Mouse (Mus musculus) liver, embryonic 12.5 days (tissue): ENCODE data around the gene Sypl. TPM values are rescaled to one million over a fixed set of nuclear protein-coding genes. Genes with fewer than 3 reads are reported as not detected.

Experiments used
- ATAC-seq: fragments of 200-750 bp; cut with Nextera tagmentation; 2 replicates; pipeline ENCODE4 v1.8.0; 2017; ENCODE audit warnings: moderate number of reproducible peaks, mild to moderate bottlenecking, moderate library complexity
- H3K27ac ChIP-seq: fragments of 300-500 bp; sonication (generic); 2 replicates; pipeline ENCODE4 v1.5.1; 2016; ENCODE audit warnings: mild to moderate bottlenecking
- H3K27me3 ChIP-seq: fragments of 300-500 bp; sonication (generic); replicated peaks from 2 replicates; pipeline ENCODE4 v1.6.1; 2016; ENCODE audit warnings: mild to moderate bottlenecking, moderate library complexity
- H3K36me3 ChIP-seq: fragments of 300-500 bp; sonication (generic); 2 replicates; pipeline ENCODE4 v1.6.1; 2016; ENCODE audit warnings: mild to moderate bottlenecking, moderate library complexity
- H3K4me1 ChIP-seq: fragments of 300-500 bp; sonication (generic); 2 replicates; pipeline ENCODE4 v1.6.1; 2016
- H3K4me2 ChIP-seq: fragments of 300-500 bp; sonication (generic); 2 replicates; pipeline ENCODE4 v1.6.1; 2016; ENCODE audit warnings: mild to moderate bottlenecking, moderate library complexity
- H3K4me3 ChIP-seq: fragments of 300-500 bp; sonication (generic); 2 replicates; pipeline ENCODE4 v1.5.1; 2016; ENCODE audit warnings: mild to moderate bottlenecking, moderate library complexity
- H3K9ac ChIP-seq: fragments of 300-500 bp; sonication (generic); 2 replicates; pipeline ENCODE4 v1.6.1; 2016; ENCODE audit warnings: mild to moderate bottlenecking, moderate library complexity
- H3K9me3 ChIP-seq: fragments of 300-500 bp; sonication (generic); replicated peaks from 2 replicates; pipeline ENCODE4 v1.6.1; 2016; ENCODE audit warnings: mild to moderate bottlenecking, moderate library complexity
- WGBS: fragments of 180-500 bp; shearing (Covaris S2); methylation state at CpG from one replicate; pipeline ENCODE4 v1.1.7; 2016; ENCODE audit not compliant: insufficient replicate concordance; 5-methylcytosine and 5-hydroxymethylcytosine counted together
- polyA plus RNA-seq: library from polyadenylated mRNA; unstranded; fragments of >200 nt; fragmentation: Nextera tagmentation; extraction: Ambion mirVana; gene quantifications from 2 replicates; pipeline ENCODE4 v1.2.1, GENCODE M21; 2016

Gene Sypl
- 50.5 and 51.2 TPM in 2 replicates for polyA plus RNA-seq

GRCm38 (mm10) chr12:32953596-32954215, at the start of gene Sypl:
Sypl (plus strand) TSS chr12:32953891.
- peak within 1 kb of the TSS; percentile 95 for H3K27ac ChIP-seq
- H3K27me3 ChIP-seq = no peaks in the 10 kb centered on the region
- H3K9ac ChIP-seq = peak within 1 kb of the TSS; percentile 90
- H3K4me3 ChIP-seq = peak within 1 kb of the TSS; percentile 81
- H3K9me3 ChIP-seq = no peaks in the 10 kb centered on the region
- H3K4me1 ChIP-seq = peaks cover 41% of the 10 kb centered on the region
- peak; percentile 98 for ATAC-seq
- WGBS = under 1% methylated on average over 40 of the region's 52 CpGs
- H3K4me2 ChIP-seq = peak within 1 kb of the TSS; percentile 89
- H3K36me3 ChIP-seq = no peaks in the 10 kb centered on the region

DNA sequence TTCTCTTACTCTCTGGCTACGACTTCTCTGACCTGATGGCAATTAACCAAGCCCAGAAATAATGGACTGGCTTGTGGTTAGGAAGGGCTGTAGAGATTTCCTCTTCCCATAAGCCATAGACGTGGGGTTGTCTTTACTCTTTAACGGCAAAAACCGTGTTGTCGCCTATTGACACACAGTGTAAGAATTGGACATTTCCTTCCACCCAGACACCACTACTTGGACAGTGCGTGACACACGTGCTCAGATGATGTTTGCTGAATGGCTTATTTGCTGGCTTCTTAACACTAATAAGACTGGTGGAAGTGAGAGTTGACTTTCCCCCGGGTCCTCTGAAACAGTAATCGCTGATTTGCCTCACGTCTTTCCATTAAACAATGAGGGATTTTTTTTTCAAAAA, 44.0 kb upstream of the Sypl start:
- no peak overlapping the region for H3K27ac ChIP-seq
- peaks cover 6% of the 10 kb centered on the region; the same call in 1 of the 2 replicates for H3K4me1 ChIP-seq
- H3K9ac ChIP-seq = no peak overlapping the region
- no peak for ATAC-seq
- H3K36me3 ChIP-seq = no peaks in the 10 kb centered on the region
- no peaks in the 10 kb centered on the region for H3K9me3 ChIP-seq
- H3K4me2 ChIP-seq = no peak overlapping the region
- H3K4me3 ChIP-seq = no peak overlapping the region
- peaks cover 12% of the 10 kb centered on the region; the same call in 1 of the 2 replicates for H3K27me3 ChIP-seq
- 44% methylated on average over 10 of the region's 10 CpGs for WGBS

DNA sequence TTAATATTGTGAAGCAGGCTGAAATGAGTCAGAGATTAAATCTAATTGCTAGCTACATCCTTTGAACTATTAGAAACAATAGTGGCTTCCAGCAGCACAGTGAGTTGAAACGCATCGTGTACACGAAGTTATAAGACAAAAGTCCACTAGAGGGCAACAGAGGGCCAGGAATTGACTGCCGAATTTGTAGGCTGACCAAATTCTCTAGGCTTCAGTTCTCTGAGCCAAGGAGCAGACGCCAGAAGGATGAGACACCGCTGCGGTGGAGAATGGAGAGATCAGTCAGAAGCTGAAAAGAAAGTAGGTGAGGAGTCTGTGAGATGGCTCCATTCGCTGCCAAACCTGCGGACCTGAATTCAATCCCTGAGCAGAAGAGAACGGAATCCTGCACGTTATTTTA, 43.6 kb upstream of the Sypl start:
- Histone ChIP-seq H3K4me1 (peaks cover 6% of the 10 kb centered on the region; the same call in 1 of the 2 replicates), H3K27me3 (peaks cover 12% of the 10 kb centered on the region; the same call in 1 of the 2 replicates), H3K9ac (no peak overlapping the region), H3K4me2 (peak overlapping the region; percentile 40), H3K9me3 (no peaks in the 10 kb centered on the region), H3K4me3 (no peak overlapping the region), H3K36me3 (no peaks in the 10 kb centered on the region), H3K27ac (no peak overlapping the region)
- 13% methylated on average over 11 of the region's 11 CpGs for WGBS
- no peak for ATAC-seq

- WGBS = 35% methylated on average over 15 of the region's 15 CpGs
- no peak for ATAC-seq
- Histone ChIP-seq H3K9ac (no peak overlapping the region), H3K4me1 (peaks cover 6% of the 10 kb centered on the region; the same call in 1 of the 2 replicates), H3K36me3 (no peaks in the 10 kb centered on the region), H3K4me3 (no peak overlapping the region), H3K9me3 (no peaks in the 10 kb centered on the region), H3K4me2 (peak overlapping the region; percentile 40), H3K27me3 (peaks cover 12% of the 10 kb centered on the region; the same call in 1 of the 2 replicates), H3K27ac (no peak overlapping the region)
Observed at GRCm38 (mm10) chr12:32910560-32911194, 43.0 kb upstream of the Sypl start.

- H3K36me3 ChIP-seq = no peaks in the 10 kb centered on the region
- H3K4me3 ChIP-seq = no peak overlapping the region
- no peaks in the 10 kb centered on the region for H3K9me3 ChIP-seq
- ATAC-seq = no peak
- H3K4me1 ChIP-seq = peaks cover 6% of the 10 kb centered on the region; the same call in 1 of the 2 replicates
- WGBS = 51% methylated on average over 4 of the region's 4 CpGs
- H3K4me2 ChIP-seq = no peak overlapping the region
- H3K27ac ChIP-seq = no peak overlapping the region
- peaks cover 12% of the 10 kb centered on the region; the same call in 1 of the 2 replicates for H3K27me3 ChIP-seq
- H3K9ac ChIP-seq = no peak overlapping the region
Observed at GRCm38 (mm10) chr12:32911569-32911968, 42.1 kb upstream of the Sypl start.

GRCm38 (mm10) chr12:32912772-32913171, 40.9 kb upstream of the Sypl start:
- H3K36me3 ChIP-seq = no peaks in the 10 kb centered on the region
- ATAC-seq = no peak
- WGBS = 44% methylated on average over 5 of the region's 5 CpGs

DNA sequence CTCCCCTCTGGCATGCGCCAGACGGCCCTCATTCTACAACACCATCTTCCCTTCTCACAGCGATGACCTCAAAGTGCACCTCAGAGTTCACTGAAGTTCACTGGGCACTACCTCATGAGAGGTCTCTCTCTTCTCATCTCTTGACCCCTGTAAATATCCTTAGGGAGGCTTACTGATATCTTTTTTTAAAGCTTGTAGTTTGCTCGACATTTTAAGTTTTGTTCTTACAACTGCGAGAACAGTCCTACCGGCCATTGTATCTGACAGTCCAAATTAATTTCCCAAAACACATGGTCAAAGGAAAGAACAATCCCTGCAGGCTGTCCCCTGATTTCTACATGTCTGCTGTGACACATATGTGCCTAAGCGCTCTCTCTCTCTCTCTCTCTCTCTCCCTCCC, 35.0 kb upstream of the Sypl start:
- H3K27ac ChIP-seq = no peak overlapping the region
- no peak overlapping the region for H3K4me3 ChIP-seq
- no peaks in the 10 kb centered on the region for H3K27me3 ChIP-seq
- no peaks in the 10 kb centered on the region for H3K9me3 ChIP-seq
- ATAC-seq = no peak
- H3K4me1 ChIP-seq = no peaks in the 10 kb centered on the region
- no peak overlapping the region for H3K9ac ChIP-seq
- H3K36me3 ChIP-seq = no peaks in the 10 kb centered on the region
- no peak overlapping the region for H3K4me2 ChIP-seq
- WGBS = 71% methylated on average over 7 of the region's 7 CpGs

More at GRCm38 (mm10) chr12:32912772-32913171, 40.9 kb upstream of the Sypl start:
- Histone ChIP-seq H3K4me2 (no peak overlapping the region), H3K9ac (no peak overlapping the region), H3K4me1 (peaks cover 6% of the 10 kb centered on the region; the same call in 1 of the 2 replicates), H3K27ac (no peak overlapping the region), H3K9me3 (no peaks in the 10 kb centered on the region), H3K27me3 (peaks cover 12% of the 10 kb centered on the region; the same call in 1 of the 2 replicates), H3K4me3 (no peak overlapping the region)

DNA sequence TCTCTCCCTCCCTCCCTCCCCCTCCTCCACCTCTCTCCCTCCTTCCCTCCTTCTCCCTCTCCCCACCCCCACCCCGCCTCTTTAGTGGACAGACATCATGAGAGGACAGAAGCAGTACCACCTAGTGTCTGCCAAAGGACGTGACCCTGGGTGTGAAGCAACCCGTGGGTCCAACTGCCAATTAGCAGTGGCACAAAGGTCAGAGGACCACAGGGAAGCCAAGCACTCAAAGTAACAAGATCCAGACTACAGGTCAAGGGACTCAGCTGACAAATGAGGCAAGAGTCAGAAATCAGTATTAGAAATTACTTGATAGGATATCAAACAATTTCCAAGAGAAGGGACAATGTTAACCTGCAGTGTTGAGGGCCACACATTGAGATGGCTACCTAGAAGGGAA, 34.6 kb upstream of the Sypl start:
- no peaks in the 10 kb centered on the region for H3K9me3 ChIP-seq
- no peak for ATAC-seq
- H3K4me1 ChIP-seq = no peaks in the 10 kb centered on the region
- H3K4me2 ChIP-seq = no peak overlapping the region
- no peak overlapping the region for H3K9ac ChIP-seq
- H3K27me3 ChIP-seq = no peaks in the 10 kb centered on the region
- no peaks in the 10 kb centered on the region for H3K36me3 ChIP-seq
- WGBS = 42% methylated on average over 3 of the region's 3 CpGs
- no peak overlapping the region for H3K4me3 ChIP-seq
- no peak overlapping the region for H3K27ac ChIP-seq

DNA sequence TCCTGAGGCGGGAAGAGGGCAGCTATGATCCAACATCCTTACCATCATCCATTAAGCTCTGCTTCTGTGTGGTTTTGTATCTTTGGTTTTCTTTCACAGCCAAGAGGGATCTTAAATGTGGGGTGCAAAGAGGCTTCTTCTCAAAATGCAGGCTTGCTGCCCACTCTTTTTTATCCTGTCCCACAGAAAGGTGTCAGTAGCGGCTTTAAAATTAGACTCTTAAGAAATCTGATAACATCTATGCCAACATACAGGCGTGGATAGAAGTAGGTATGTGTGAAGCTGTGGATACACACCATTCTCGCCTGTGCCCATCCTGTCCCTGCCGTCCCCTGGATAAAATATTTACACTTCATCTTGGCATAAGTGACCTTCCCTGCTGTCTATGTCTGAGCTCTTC, 34.2 kb upstream of the Sypl start:
- H3K9ac ChIP-seq = no peak overlapping the region
- 64% methylated on average over 5 of the region's 5 CpGs for WGBS
- H3K27ac ChIP-seq = no peak overlapping the region
- H3K36me3 ChIP-seq = no peaks in the 10 kb centered on the region
- no peak for ATAC-seq
- H3K4me2 ChIP-seq = no peak overlapping the region
- H3K4me1 ChIP-seq = no peaks in the 10 kb centered on the region
- H3K9me3 ChIP-seq = no peaks in the 10 kb centered on the region
- H3K27me3 ChIP-seq = no peaks in the 10 kb centered on the region
- no peak overlapping the region for H3K4me3 ChIP-seq

- 52% methylated on average over 8 of the region's 8 CpGs for WGBS
- no peaks in the 10 kb centered on the region for H3K27me3 ChIP-seq
- no peak for ATAC-seq
- H3K4me3 ChIP-seq = no peak overlapping the region
- no peaks in the 10 kb centered on the region for H3K36me3 ChIP-seq
- H3K9ac ChIP-seq = no peak overlapping the region
- no peak overlapping the region for H3K27ac ChIP-seq
- H3K4me1 ChIP-seq = no peaks in the 10 kb centered on the region
- H3K9me3 ChIP-seq = no peaks in the 10 kb centered on the region
- no peak overlapping the region for H3K4me2 ChIP-seq
Observed at GRCm38 (mm10) chr12:32920185-32920788, 33.4 kb upstream of the Sypl start.

DNA sequence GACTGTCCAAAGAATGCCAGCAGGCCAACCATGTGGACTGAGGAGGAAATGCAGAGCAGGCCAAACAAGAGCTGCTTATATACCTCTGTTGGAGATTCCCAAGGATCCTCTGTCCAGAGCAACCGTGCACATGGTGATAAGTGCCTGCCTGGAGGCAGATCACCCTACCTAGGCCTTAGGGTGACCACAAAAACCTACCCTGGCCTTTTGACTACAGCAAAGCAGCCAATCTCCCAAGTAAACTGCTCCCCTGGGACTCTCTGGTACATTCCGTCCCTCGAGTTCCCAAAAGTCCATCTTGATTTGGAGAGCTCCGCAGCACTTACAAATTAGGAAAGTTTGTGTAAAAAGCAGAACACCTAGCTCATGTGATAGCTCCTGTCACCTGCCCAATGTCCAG, 32.6 kb upstream of the Sypl start:
- 67% methylated on average over 4 of the region's 4 CpGs for WGBS
- no peak for ATAC-seq
- no peak overlapping the region for H3K4me3 ChIP-seq
- no peak overlapping the region for H3K9ac ChIP-seq
- H3K4me1 ChIP-seq = no peaks in the 10 kb centered on the region
- H3K4me2 ChIP-seq = no peak overlapping the region
- no peaks in the 10 kb centered on the region for H3K27me3 ChIP-seq
- H3K27ac ChIP-seq = no peak overlapping the region
- H3K9me3 ChIP-seq = no peaks in the 10 kb centered on the region
- H3K36me3 ChIP-seq = no peaks in the 10 kb centered on the region

- ATAC-seq = peak; percentile 47; the same call in 1 of the 2 replicates
- no peaks in the 10 kb centered on the region for H3K9me3 ChIP-seq
- no peaks in the 10 kb centered on the region for H3K27me3 ChIP-seq
- H3K36me3 ChIP-seq = no peaks in the 10 kb centered on the region
- H3K27ac ChIP-seq = no peak overlapping the region
- H3K4me1 ChIP-seq = no peaks in the 10 kb centered on the region
- no peak overlapping the region for H3K9ac ChIP-seq
- no peak overlapping the region for H3K4me3 ChIP-seq
- 76% methylated on average over 7 of the region's 7 CpGs for WGBS
- H3K4me2 ChIP-seq = no peak overlapping the region
Observed at GRCm38 (mm10) chr12:32921532-32922131, 32.1 kb upstream of the Sypl start.
